Mouse (Mus musculus): ENCODE measurements at regions not wholly inside any gene's neighbourhood (a gene's known extent, or its start where the extent isn't known, plus 50 kb on each side); places are given as distances from the start of the nearest gene placed in this dataset.
"Not testable (repeated sequence)": the region's sequence is repeated elsewhere in the genome, so short reads cannot be mapped to it uniquely, and the experiment has no call there.

- H3K9ac ChIP-seq, result no peak overlapping the region
- H3K27me3 ChIP-seq, result no peaks in the 10 kb centered on the region
- ATAC-seq (ENCODE audit: low FRiP score), result no peak
- H3K4me1 ChIP-seq, result no peaks in the 10 kb centered on the region
- 55% methylated on average over 3 of the region's 3 CpGs for WGBS
- H3K4me3 ChIP-seq (replicated peaks), result no peak overlapping the region
- no peak overlapping the region for H3K4me2 ChIP-seq
- H3K36me3 ChIP-seq (replicated peaks), result no peaks in the 10 kb centered on the region
- H3K27ac ChIP-seq, result no peak overlapping the region
- no peaks in the 10 kb centered on the region for H3K9me3 ChIP-seq
These were observed 186.3 kb upstream of the Cldn34b3 start for GRCm38 (mm10) chrX:76077781-76078180.

DNA sequence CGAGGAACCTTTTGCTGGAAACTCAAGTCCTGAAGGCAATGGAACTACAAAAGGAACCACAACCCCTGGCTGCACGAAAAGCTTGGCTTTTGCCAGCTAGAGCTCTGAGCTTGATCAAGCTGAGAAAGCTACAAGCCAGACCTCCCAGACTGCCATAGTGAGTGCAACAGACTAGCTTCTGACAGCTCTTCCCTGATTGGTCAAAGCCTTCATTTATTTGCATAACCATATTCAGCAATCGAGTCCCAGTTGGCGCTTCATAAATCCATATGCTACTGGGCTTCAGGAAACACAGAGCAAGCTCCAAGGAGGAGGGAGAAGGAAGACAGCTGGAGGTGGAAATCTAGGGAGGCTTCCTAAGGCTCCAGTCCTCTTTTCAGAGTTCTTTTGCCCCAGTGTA, 181.4 kb upstream of the Cldn34b3 start:
- 69% methylated on average over 4 of the region's 4 CpGs for WGBS
- Histone ChIP-seq H3K9me3 (no peaks in the 10 kb centered on the region), H3K9ac (no peak overlapping the region), H3K4me2 (no peak overlapping the region), H3K27me3 (no peaks in the 10 kb centered on the region), H3K4me1 (no peaks in the 10 kb centered on the region), H3K27ac (no peak overlapping the region), H3K4me3 (replicated peaks) (no peak overlapping the region), H3K36me3 (replicated peaks) (no peaks in the 10 kb centered on the region)
- ATAC-seq (ENCODE audit: low FRiP score), result no peak

GRCm38 (mm10) chrX:76110763-76111474, 153.2 kb upstream of the Cldn34b3 start:
- no peaks in the 10 kb centered on the region for H3K9me3 ChIP-seq
- 88% methylated on average over 4 of the region's 4 CpGs for WGBS
- no peak overlapping the region for H3K9ac ChIP-seq
- H3K36me3 ChIP-seq (replicated peaks), result no peaks in the 10 kb centered on the region
- no peak overlapping the region for H3K4me2 ChIP-seq
- no peak overlapping the region for H3K27ac ChIP-seq
- no peaks in the 10 kb centered on the region for H3K4me1 ChIP-seq
- ATAC-seq (ENCODE audit: low FRiP score), result no peak
- H3K4me3 ChIP-seq (replicated peaks), result no peak overlapping the region
- H3K27me3 ChIP-seq, result no peaks in the 10 kb centered on the region

DNA sequence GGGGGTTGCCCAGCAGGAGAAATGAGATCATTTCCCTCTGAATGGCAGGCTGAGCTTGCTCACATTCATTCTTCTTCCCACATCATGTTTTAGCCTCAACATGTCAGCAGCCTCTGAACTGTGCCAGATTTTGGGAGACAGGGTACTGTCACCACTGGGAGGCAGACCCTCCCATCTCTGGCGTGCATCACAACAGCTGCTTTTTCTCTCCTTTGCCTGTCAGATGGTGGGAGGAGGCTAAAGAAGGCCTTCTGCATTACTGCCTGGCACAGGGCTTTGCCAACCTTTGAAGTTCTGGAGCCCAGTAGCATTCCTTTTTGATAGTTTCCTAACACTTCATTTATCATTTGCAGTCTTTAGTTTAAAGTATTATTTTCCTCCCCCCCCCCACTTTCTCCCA, 148.0 kb upstream of the Cldn34b3 start:
- no peak overlapping the region for H3K27ac ChIP-seq
- ATAC-seq (ENCODE audit: low FRiP score), result no peak
- no peaks in the 10 kb centered on the region for H3K9me3 ChIP-seq
- no peaks in the 10 kb centered on the region for H3K4me1 ChIP-seq
- 53% methylated on average over 1 of the region's 1 CpGs for WGBS
- H3K36me3 ChIP-seq (replicated peaks), result no peaks in the 10 kb centered on the region
- no peak overlapping the region for H3K9ac ChIP-seq
- no peak overlapping the region for H3K4me3 ChIP-seq (replicated peaks)
- no peaks in the 10 kb centered on the region for H3K27me3 ChIP-seq
- no peak overlapping the region for H3K4me2 ChIP-seq

GRCm38 (mm10) chrX:76116562-76116961, 147.5 kb upstream of the Cldn34b3 start:
- Histone ChIP-seq H3K27me3 (no peaks in the 10 kb centered on the region), H3K9me3 (no peaks in the 10 kb centered on the region), H3K36me3 (replicated peaks) (no peaks in the 10 kb centered on the region), H3K4me3 (replicated peaks) (no peak overlapping the region), H3K4me1 (no peaks in the 10 kb centered on the region), H3K4me2 (no peak overlapping the region), H3K27ac (no peak overlapping the region), H3K9ac (no peak overlapping the region)
- WGBS, result 88% methylated on average over 1 of the region's 1 CpGs
- ATAC-seq (ENCODE audit: low FRiP score), result no peak

GRCm38 (mm10) chrX:76120936-76121335, 143.2 kb upstream of the Cldn34b3 start:
- WGBS, result 42% methylated on average over 3 of the region's 3 CpGs

DNA sequence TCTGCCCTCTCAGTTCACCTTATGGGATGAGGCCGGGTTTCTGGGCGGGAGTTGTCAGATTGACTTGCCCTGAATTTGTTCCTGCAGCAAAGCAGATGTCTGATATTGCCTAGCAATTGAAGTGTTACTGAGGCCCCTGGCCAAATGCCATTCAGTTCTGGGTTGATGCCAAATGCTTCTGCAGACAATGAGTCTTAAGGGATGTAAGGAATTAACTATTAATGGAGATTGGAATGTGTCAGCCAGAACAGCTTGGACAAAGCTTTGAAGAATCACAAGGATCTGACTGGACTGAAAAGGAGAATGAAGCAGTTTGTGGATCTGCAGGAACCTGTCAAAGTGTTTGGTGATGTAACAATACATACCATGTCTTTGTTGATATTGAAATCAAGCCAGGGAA, 140.7 kb upstream of the Cldn34b3 start:
- H3K27me3 ChIP-seq, result no peaks in the 10 kb centered on the region
- WGBS, result 39% methylated on average over 2 of the region's 2 CpGs
- no peak overlapping the region for H3K9ac ChIP-seq
- H3K36me3 ChIP-seq (replicated peaks), result no peaks in the 10 kb centered on the region
- no peaks in the 10 kb centered on the region for H3K9me3 ChIP-seq
- no peak overlapping the region for H3K27ac ChIP-seq
- H3K4me2 ChIP-seq, result no peak overlapping the region
- no peak overlapping the region for H3K4me3 ChIP-seq (replicated peaks)
- peak; percentile 30; the same call in 1 of the 2 replicates for ATAC-seq (ENCODE audit: low FRiP score)
- no peaks in the 10 kb centered on the region for H3K4me1 ChIP-seq

More at GRCm38 (mm10) chrX:76120936-76121335, 143.2 kb upstream of the Cldn34b3 start:
- no peak for ATAC-seq (ENCODE audit: low FRiP score)
- Histone ChIP-seq H3K4me2 (no peak overlapping the region), H3K9ac (no peak overlapping the region), H3K27me3 (no peaks in the 10 kb centered on the region), H3K4me3 (replicated peaks) (no peak overlapping the region), H3K27ac (no peak overlapping the region), H3K36me3 (replicated peaks) (no peaks in the 10 kb centered on the region), H3K9me3 (no peaks in the 10 kb centered on the region), H3K4me1 (no peaks in the 10 kb centered on the region)

- Histone ChIP-seq H3K27me3 (no peaks in the 10 kb centered on the region), H3K9me3 (no peaks in the 10 kb centered on the region), H3K4me3 (replicated peaks) (no peak overlapping the region), H3K36me3 (replicated peaks) (no peaks in the 10 kb centered on the region), H3K9ac (no peak overlapping the region), H3K4me1 (no peaks in the 10 kb centered on the region), H3K27ac (no peak overlapping the region), H3K4me2 (no peak overlapping the region)
- 65% methylated on average over 2 of the region's 2 CpGs for WGBS
- no peak for ATAC-seq (ENCODE audit: low FRiP score)
These were observed 126.4 kb upstream of the Cldn34b3 start for GRCm38 (mm10) chrX:76137729-76138128.

- H3K27ac ChIP-seq, result no peak overlapping the region
- no peaks in the 10 kb centered on the region for H3K27me3 ChIP-seq
- H3K4me3 ChIP-seq (replicated peaks), result no peak overlapping the region
- H3K9ac ChIP-seq, result no peak overlapping the region
- H3K36me3 ChIP-seq (replicated peaks), result no peaks in the 10 kb centered on the region
- no peaks in the 10 kb centered on the region for H3K4me1 ChIP-seq
- WGBS, result 88% methylated on average over 2 of the region's 2 CpGs
- H3K9me3 ChIP-seq, result no peaks in the 10 kb centered on the region
- no peak overlapping the region for H3K4me2 ChIP-seq
- no peak for ATAC-seq (ENCODE audit: low FRiP score)
These were observed 123.1 kb upstream of the Cldn34b3 start for GRCm38 (mm10) chrX:76141022-76141421.

DNA sequence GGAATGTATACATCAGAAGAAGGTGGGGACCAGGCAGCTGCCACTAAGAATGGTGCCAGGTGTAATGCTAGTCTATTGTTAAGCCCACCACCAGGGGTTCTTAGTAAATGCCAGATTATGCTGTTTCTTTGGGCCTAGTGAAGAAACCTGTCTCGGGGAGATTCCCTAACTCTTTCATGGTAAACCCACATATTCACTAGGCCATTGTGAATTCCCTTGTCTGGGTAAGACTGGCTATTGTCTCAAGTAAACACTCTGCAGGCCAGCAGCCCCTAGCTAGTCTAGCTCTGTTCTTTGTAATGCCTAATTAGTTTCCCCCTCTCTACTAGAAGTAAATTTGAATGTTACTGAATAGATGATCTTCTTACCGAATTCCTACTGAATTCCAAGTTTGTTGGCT, 89.3 kb upstream of the Cldn34b3 start:
- not testable (repeated sequence) for H3K27me3 ChIP-seq; H3K9ac ChIP-seq; H3K9me3 ChIP-seq; H3K27ac ChIP-seq; H3K4me2 ChIP-seq; H3K4me1 ChIP-seq; H3K4me3 ChIP-seq (replicated peaks); ATAC-seq (ENCODE audit: low FRiP score); H3K36me3 ChIP-seq (replicated peaks)
- 36% methylated on average over 2 of the region's 2 CpGs for WGBS

GRCm38 (mm10) chrX:76181446-76182148, 82.5 kb upstream of the Cldn34b3 start:
- 84% methylated on average over 4 of the region's 4 CpGs for WGBS
- H3K27ac ChIP-seq, result no peak overlapping the region
- no peaks in the 10 kb centered on the region for H3K27me3 ChIP-seq

DNA sequence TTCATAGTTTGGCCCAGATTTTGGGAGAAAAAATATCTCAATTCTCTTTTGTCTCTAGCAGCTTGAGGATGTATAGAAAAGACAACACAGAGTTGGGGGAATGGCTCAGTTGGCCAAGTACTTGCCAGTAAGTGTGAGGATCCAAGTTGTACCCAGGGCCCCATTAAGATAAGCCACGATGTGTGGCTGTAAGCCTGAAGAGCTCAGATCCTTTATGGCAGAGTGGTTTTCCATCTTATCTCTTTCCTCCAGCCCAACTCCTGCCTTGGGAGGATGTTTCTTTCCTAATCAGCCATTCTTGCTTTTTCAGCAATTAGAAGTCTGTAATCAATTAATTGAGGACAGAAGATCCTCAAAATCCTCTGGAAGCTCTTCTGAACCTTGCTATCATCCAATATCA, 63.5 kb upstream of the Cldn34b3 start:
- 71% methylated on average over 1 of the region's 1 CpGs for WGBS
- Histone ChIP-seq H3K36me3 (replicated peaks) (no peaks in the 10 kb centered on the region), H3K27me3 (no peaks in the 10 kb centered on the region), H3K4me2 (no peak overlapping the region), H3K4me3 (replicated peaks) (no peak overlapping the region), H3K9me3 (no peaks in the 10 kb centered on the region), H3K4me1 (no peaks in the 10 kb centered on the region), H3K9ac (no peak overlapping the region), H3K27ac (no peak overlapping the region)
- ATAC-seq (ENCODE audit: low FRiP score), result no peak

More at GRCm38 (mm10) chrX:76181446-76182148, 82.5 kb upstream of the Cldn34b3 start:
- no peaks in the 10 kb centered on the region for H3K4me1 ChIP-seq
- H3K9me3 ChIP-seq, result no peaks in the 10 kb centered on the region
- no peak for ATAC-seq (ENCODE audit: low FRiP score)
- H3K4me2 ChIP-seq, result no peak overlapping the region
- no peak overlapping the region for H3K4me3 ChIP-seq (replicated peaks)
- H3K9ac ChIP-seq, result no peak overlapping the region
- no peaks in the 10 kb centered on the region for H3K36me3 ChIP-seq (replicated peaks)

GRCm38 (mm10) chrX:76201366-76201765, 62.7 kb upstream of the Cldn34b3 start:
- H3K9ac ChIP-seq, result no peak overlapping the region
- no peaks in the 10 kb centered on the region for H3K4me1 ChIP-seq
- ATAC-seq (ENCODE audit: low FRiP score), result no peak
- H3K4me3 ChIP-seq (replicated peaks), result no peak overlapping the region
- no peaks in the 10 kb centered on the region for H3K27me3 ChIP-seq
- no peak overlapping the region for H3K27ac ChIP-seq
- H3K4me2 ChIP-seq, result no peak overlapping the region
- no peaks in the 10 kb centered on the region for H3K9me3 ChIP-seq
- no peaks in the 10 kb centered on the region for H3K36me3 ChIP-seq (replicated peaks)
- WGBS, result 22% methylated on average over 4 of the region's 4 CpGs
